Mouse (Mus musculus): ENCODE measurements around the gene Chd4. TPM values are rescaled to one million over a fixed set of nuclear protein-coding genes. Genes with fewer than 3 reads are reported as not detected.
A peak's percentile ranks its signal among the peaks of the same experiment; 100 is the strongest.

Gene Chd4
- total and polyA plus RNA-seq, 2 experiments from 2014 or later: 72.6 to 141 TPM

GRCm38 (mm10) chr6:125082801-125083386 is 12.9 kb upstream of the Chd4 start:
- Histone ChIP-seq H3K27me3 (ENCODE audit: insufficient read depth, low read length) (no peaks in the 10 kb centered on the region), H3K4me3 (ENCODE audit: low read depth, low read length) (no peak overlapping the region), H3K4me2 (ENCODE audit: low read depth) (no peak overlapping the region), H3K4me1 (ENCODE audit: insufficient read depth) (peaks cover 8% of the 10 kb centered on the region; the same call in 1 of the 2 replicates), H3K27ac (ENCODE audit: low read depth, low read length) (no peak overlapping the region), H3K36me3 (ENCODE audit: insufficient read depth) (no peaks in the 10 kb centered on the region), H3K9me3 (ENCODE audit: low read length) (no peaks in the 10 kb centered on the region), H3K9ac (no peak overlapping the region)
- ATAC-seq (no peak), DNase-seq (no peak)
- 86% methylated on average over 7 of the region's 7 CpGs for WGBS
- no peak for TF ChIP-seq CTCF (IDR thresholded peaks at IDR 0.05; ENCODE audit: low read depth)

GRCm38 (mm10) chr6:125084424-125084823 is 11.4 kb upstream of the Chd4 start:
- peak; percentile 94 for TF ChIP-seq CTCF (IDR thresholded peaks at IDR 0.05; ENCODE audit: low read depth)
- WGBS: 7% methylated on average over 4 of the region's 4 CpGs
- DNase-seq (peak; percentile 85), ATAC-seq (peak; percentile 15)
- Histone ChIP-seq H3K36me3 (ENCODE audit: insufficient read depth) (no peaks in the 10 kb centered on the region), H3K9ac (no peak overlapping the region), H3K27me3 (ENCODE audit: insufficient read depth, low read length) (no peaks in the 10 kb centered on the region), H3K4me3 (ENCODE audit: low read depth, low read length) (no peak overlapping the region), H3K9me3 (ENCODE audit: low read length) (no peaks in the 10 kb centered on the region), H3K4me1 (ENCODE audit: insufficient read depth) (peaks cover 18% of the 10 kb centered on the region), H3K27ac (ENCODE audit: low read depth, low read length) (no peak overlapping the region), H3K4me2 (ENCODE audit: low read depth) (no peak overlapping the region)

GRCm38 (mm10) chr6:125087937-125088336 is 7.8 kb upstream of the Chd4 start:
- Histone ChIP-seq H3K27ac (ENCODE audit: low read depth, low read length) (peak overlapping the region; percentile 94), H3K27me3 (ENCODE audit: insufficient read depth, low read length) (no peaks in the 10 kb centered on the region), H3K9me3 (ENCODE audit: low read length) (no peaks in the 10 kb centered on the region), H3K4me1 (ENCODE audit: insufficient read depth) (peaks cover 21% of the 10 kb centered on the region), H3K4me2 (ENCODE audit: low read depth) (no peak overlapping the region), H3K36me3 (ENCODE audit: insufficient read depth) (no peaks in the 10 kb centered on the region), H3K9ac (no peak overlapping the region), H3K4me3 (ENCODE audit: low read depth, low read length) (no peak overlapping the region)
- ATAC-seq (no peak), DNase-seq (no peak)
- WGBS: 83% methylated on average over 3 of the region's 3 CpGs
- TF ChIP-seq CTCF (IDR thresholded peaks at IDR 0.05; ENCODE audit: low read depth): no peak

- peaks cover 21% of the 10 kb centered on the region for H3K4me1 ChIP-seq (ENCODE audit: insufficient read depth)
- H3K9me3 ChIP-seq (ENCODE audit: low read length): no peaks in the 10 kb centered on the region
- peak; percentile 32 for TF ChIP-seq CTCF (IDR thresholded peaks at IDR 0.05; ENCODE audit: low read depth)
- WGBS: 2% methylated on average over 19 of the region's 20 CpGs
- H3K9ac ChIP-seq: peak overlapping the region; percentile 50
- H3K27ac ChIP-seq (ENCODE audit: low read depth, low read length): peak overlapping the region; percentile 94
- DNase-seq (peak; percentile 88), ATAC-seq (peak; percentile 83)
- no peaks in the 10 kb centered on the region for H3K36me3 ChIP-seq (ENCODE audit: insufficient read depth)
- H3K27me3 ChIP-seq (ENCODE audit: insufficient read depth, low read length): no peaks in the 10 kb centered on the region
- H3K4me3 ChIP-seq (ENCODE audit: low read depth, low read length): no peak overlapping the region
- peak overlapping the region; percentile 53 for H3K4me2 ChIP-seq (ENCODE audit: low read depth)
These were observed 7.0 kb upstream of the Chd4 start for GRCm38 (mm10) chr6:125088561-125089321.

- Histone ChIP-seq H3K36me3 (ENCODE audit: insufficient read depth) (no peaks in the 10 kb centered on the region), H3K4me2 (ENCODE audit: low read depth) (peak overlapping the region; percentile 53), H3K27me3 (ENCODE audit: insufficient read depth, low read length) (no peaks in the 10 kb centered on the region), H3K9ac (peak overlapping the region; percentile 55), H3K4me1 (ENCODE audit: insufficient read depth) (peaks cover 21% of the 10 kb centered on the region), H3K4me3 (ENCODE audit: low read depth, low read length) (peak overlapping the region; percentile 18; the same call in 1 of the 2 replicates), H3K9me3 (ENCODE audit: low read length) (no peaks in the 10 kb centered on the region), H3K27ac (ENCODE audit: low read depth, low read length) (peak overlapping the region; percentile 94)
- ATAC-seq (peak; percentile 65), DNase-seq (peak; percentile 88)
- WGBS: 2% methylated on average over 15 of the region's 15 CpGs
- TF ChIP-seq CTCF (IDR thresholded peaks at IDR 0.05; ENCODE audit: low read depth): no peak
These were observed 6.1 kb upstream of the Chd4 start for GRCm38 (mm10) chr6:125089521-125090321.

GRCm38 (mm10) chr6:125090341-125091085 is 5.3 kb upstream of the Chd4 start:
- peaks cover 21% of the 10 kb centered on the region for H3K4me1 ChIP-seq (ENCODE audit: insufficient read depth)
- no peaks in the 10 kb centered on the region for H3K27me3 ChIP-seq (ENCODE audit: insufficient read depth, low read length)
- ATAC-seq (no peak), DNase-seq (no peak)
- H3K9me3 ChIP-seq (ENCODE audit: low read length): no peaks in the 10 kb centered on the region
- peak overlapping the region; percentile 55 for H3K9ac ChIP-seq
- 48% methylated on average over 10 of the region's 10 CpGs for WGBS
- peak overlapping the region; percentile 94 for H3K27ac ChIP-seq (ENCODE audit: low read depth, low read length)
- 0 out of 2 replicates have a peak overlapping the region, but pooled peaks have one; percentile 18 for H3K4me3 ChIP-seq (ENCODE audit: low read depth, low read length)
- TF ChIP-seq CTCF (IDR thresholded peaks at IDR 0.05; ENCODE audit: low read depth): no peak
- H3K4me2 ChIP-seq (ENCODE audit: low read depth): peak overlapping the region; percentile 53
- H3K36me3 ChIP-seq (ENCODE audit: insufficient read depth): no peaks in the 10 kb centered on the region

All from forebrain, postnatal 0 days (tissue).